Mouse (Mus musculus): Measurements from ENCODE around the gene Sap18b.
A peak's percentile ranks its signal among the peaks of the same experiment; 100 is the strongest.
"Not testable (repeated sequence)": the region's sequence is repeated elsewhere in the genome, so short reads cannot be mapped to it uniquely, and the experiment has no call there.

The Sap18b gene

GRCm38 (mm10) chr8:95822699-95823098 is 2.4 kb upstream of the Sap18b start:
- DNase-seq = no peak

DNA sequence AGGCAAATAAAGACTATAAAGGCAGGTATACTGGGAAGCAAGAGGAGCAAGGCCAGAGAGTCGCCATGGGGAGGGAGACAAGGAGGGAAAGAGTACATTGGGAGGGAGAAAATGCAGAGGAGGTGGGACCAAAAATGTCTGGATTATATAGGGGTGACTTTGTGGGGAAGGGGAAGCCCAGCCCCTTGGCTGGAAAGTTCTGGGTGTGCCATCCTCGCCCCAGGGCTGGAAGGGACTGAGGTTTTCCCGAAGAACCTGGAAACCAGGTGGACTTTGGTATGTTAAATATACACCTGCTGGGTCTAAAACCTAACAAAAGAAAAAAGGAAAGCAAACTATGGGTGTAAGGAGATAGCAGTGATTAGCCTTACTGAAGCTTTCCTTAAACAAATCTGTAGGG is 5.0 kb downstream of the Sap18b start:
- no peak for DNase-seq

DNA sequence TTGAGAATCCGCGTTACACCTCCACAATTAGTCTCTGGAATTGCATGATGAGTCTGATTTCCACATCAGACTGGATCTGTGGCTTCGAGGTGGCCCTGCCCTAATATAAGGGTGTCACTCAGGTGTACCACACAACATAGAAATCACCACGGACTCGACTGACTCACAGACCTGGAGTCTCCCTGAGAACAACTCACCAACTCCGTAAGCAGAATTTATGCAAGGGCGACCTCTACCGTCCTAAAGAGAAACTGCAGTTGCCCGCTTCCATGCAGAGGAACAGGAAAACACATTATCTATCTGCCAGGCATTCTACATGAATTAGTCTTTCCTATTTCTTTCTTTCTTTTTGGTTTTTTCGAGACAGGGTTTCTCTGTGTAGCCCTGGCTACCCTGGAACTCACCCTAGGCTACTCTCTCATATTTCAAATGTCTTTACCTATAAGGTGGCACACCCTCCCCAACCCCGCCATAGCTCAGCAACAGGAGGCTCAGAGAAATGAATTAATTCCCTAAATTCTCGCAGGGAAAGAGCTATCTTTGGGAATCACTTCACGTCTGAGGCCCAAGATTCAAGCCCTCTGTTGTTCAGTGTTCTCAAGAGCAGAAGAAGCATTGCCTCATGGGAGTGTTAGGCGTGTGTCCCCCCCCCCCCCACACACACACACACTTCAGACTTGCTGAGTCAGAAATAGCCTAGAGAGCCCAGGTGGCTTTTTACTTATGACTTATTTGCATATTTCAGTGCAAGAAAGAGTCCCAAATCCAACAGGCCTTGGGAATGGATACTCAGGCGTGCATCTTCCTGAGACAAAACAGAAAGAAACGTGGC is 7.7 kb downstream of the Sap18b start:
- DNase-seq = peak; percentile 89 to 92

DNA sequence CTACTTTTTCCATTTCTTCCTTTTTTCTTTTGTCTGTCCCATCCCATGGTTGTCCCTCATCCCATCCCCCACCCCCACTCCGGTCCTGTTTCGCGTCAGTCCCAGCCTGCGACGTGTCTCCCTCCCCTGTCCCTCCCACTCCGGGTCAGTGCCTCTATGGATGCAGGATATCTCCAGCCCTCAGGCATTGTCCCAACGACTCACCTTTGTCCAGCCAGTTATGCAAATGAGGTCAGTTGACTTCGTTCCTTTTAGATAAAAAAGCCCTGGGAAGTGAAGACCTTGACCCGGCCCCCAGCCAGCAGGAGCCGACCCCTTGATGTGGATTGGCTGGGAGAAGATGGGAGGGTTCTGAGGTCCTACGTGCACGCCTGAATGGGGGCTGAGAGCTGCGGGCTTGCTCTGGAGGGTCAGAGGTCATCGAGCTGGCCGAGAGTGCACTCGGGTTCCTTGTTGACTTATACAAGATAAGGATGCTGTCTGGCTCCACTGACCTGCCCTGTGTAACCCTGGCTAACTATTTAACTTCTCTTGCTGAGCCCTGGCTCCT is 8.4 kb downstream of the Sap18b start:
- peak; percentile 13 to 21 for DNase-seq

DNA sequence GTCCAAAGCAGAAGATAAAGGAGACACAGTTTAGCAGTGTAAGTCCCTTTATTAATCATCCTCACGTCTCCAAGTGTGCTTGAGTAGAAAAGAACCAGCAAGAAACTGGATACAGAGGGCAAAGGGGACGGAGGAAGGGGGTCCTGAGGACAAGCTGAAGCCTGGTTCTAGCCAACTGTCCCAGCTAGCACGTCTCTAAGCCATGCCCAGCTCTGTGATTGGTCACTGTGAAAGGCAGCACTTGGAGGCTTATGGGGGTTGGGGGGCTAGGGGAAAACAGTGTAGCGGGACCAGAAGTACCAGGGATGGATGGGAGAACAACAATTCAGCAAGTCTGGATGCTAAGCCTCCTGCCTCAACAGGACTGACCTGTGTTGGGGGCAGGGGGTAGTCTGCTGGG is 10.7 kb downstream of the Sap18b start:
- DNase-seq = no peak

DNA sequence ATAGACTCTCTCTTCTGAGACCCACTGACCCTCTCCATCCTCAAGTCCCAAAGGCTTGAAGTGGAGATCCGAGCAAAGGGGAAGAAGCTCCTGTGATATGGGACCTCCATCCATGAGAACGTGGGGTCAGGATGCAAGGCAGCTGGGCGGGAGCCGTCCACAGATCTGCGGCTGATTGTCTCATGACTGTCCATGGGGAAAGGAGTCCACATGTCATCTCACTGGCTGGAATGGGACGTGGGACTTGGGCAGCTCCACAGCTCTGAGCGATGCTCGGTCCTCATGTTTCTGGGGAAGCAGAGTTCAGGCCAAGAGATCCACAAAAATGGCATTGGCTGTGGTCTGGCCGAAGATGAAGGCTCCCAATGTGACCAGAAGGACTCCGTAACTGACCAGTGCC is 12.1 kb downstream of the Sap18b start:
- no peak for DNase-seq

GRCm38 (mm10) chr8:95839289-95839688 is 14.1 kb downstream of the Sap18b start:
- no peak for DNase-seq

- DNase-seq = no peak
These were observed 16.3 kb downstream of the Sap18b start for GRCm38 (mm10) chr8:95841436-95841835.

DNA sequence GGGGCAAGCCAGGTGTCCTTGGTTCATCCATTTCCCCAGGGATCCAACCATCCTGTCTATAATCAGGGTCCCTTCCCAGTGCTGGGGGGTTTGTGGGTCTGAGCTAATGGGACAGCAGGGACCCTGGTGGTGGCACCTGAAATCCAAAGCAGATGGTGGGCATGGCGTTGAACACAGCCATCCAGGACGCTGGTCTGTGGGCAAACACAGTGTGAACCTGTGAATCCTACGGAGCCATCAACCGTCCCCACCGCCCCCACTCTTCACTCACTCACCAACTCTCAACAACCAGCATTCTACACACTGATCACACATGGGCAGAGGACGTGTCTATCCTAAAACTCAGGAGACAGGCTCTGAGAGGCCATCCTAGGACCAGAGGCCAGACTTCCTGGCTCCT is 18.8 kb downstream of the Sap18b start:
- no peak for DNase-seq

GRCm38 (mm10) chr8:95845026-95845425 is 19.9 kb downstream of the Sap18b start:
- DNase-seq = no peak

GRCm38 (mm10) chr8:95848061-95848551 is 23.0 kb downstream of the Sap18b start:
- DNase-seq = peak; percentile 39

- DNase-seq = no peak
These were observed 23.8 kb downstream of the Sap18b start for GRCm38 (mm10) chr8:95848734-95849464.

- DNase-seq = no peak
These were observed 25.2 kb downstream of the Sap18b start for GRCm38 (mm10) chr8:95850326-95850725.

- DNase-seq = peak; percentile 19 to 31
These were observed 27.1 kb downstream of the Sap18b start for GRCm38 (mm10) chr8:95852290-95852689.

- DNase-seq = peak; percentile 76 to 81
These were observed 28.1 kb downstream of the Sap18b start, which contains the start of gene Slc38a7 for GRCm38 (mm10) chr8:95853102-95853843. Gene Slc38a7, minus strand, starts transcription at chr8:95853539.

GRCm38 (mm10) chr8:95854174-95854573 is 29.0 kb downstream of the Sap18b start:
- no peak for DNase-seq

DNA sequence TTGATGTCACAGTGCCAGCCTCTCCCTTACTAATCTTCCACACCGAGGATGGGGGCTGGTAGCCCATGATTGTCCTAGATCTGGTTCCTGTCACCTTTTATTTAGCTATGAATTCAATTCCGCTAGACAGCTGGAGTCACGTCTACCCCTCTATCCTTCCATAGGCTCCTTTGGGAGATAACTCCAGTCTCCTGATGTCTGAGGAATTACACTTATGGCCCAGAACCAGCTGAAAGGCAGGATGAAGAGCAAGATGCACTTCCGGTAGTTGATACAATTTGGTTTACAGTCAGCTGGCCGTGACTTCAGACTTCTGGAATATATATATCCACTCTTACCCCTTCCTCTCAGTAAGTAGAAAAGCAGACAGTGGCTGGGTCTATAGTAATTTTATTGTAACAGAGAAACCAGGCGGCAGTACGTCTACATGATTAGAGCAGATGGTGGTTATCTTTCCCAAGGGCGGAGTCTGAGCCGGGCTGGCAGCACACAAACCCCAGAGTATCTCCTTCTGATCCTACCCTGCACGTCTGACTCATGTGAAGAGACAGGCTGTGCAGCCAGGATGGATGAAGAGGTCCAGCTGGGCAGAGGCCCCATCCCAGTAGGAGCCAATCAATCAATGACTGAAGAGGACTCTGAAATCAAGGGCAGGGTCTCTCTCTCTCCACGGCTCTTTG is 38.8 kb downstream of the Sap18b start:
- not testable (repeated sequence) for DNase-seq

DNA sequence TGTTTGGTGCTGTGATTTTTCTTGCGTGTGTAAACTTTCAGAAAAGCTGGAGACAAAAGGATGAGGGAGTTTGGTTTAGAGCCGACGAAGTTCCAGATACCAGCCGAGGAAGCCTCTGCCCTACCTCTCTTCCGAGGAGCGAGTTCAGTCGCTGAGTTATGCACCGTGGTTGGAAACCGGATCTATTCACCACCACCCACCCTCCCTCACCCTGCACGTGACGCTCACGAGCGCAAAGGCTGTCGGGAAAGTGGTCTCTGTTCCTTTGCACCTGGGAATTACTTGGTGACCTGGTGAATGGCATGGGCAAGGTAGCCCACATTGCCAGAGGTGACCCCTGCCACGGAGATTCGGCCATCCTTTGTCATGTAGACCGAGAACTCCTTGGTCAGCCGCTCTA is 39.7 kb downstream of the Sap18b start:
- not testable (repeated sequence) for DNase-seq

- DNase-seq = no peak
These were observed 46.5 kb downstream of the Sap18b start for GRCm38 (mm10) chr8:95871690-95872089.

GRCm38 (mm10) chr8:95875270-95875669 is 50.1 kb downstream of the Sap18b start:
- DNase-seq = no peak
